Mouse (Mus musculus): Measurements from ENCODE around the gene Gm11444.

Gm11444 gene

GRCm38 (mm10) chr11:85836523-85837290 is 13.4 kb downstream of the Gm11444 start:
- in situ Hi-C loops (cut with MseI, MboI) = no loop called here

DNA sequence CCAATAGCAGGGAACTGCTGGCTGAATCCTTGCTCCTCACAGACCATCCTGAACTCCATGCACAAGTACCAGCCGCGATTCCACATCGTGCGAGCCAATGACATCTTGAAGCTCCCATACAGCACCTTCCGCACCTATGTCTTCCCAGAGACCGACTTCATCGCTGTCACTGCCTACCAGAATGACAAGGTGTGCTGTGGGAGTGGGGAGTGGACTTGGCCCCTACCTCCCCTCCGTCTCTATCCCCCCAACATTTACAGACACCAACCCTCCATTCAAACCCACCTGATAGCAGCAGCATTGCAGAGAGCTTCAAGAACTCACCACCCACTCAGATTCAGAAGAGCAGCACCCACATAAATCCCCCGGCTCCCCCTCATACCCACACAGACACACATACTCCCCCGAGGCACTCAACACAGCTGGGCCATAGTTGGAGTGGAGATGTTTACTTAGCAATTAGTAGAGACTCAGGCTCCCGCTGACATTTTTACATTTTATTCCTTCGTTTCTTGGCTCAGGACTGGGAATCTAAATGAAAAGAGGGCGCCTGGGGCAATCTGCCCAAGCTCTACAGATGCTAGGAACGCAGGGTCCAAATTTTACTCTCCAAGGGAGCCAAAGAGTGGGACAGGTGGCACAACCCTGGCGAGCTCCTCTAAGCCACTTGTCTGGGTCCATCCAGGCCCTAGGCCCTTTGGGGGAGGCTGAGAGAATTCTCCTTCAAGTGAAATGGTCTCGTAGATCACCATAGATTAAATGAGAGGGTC is 14.2 kb downstream of the Gm11444 start:
- in situ Hi-C loops (cut with MseI, MboI) = no loop called here

DNA sequence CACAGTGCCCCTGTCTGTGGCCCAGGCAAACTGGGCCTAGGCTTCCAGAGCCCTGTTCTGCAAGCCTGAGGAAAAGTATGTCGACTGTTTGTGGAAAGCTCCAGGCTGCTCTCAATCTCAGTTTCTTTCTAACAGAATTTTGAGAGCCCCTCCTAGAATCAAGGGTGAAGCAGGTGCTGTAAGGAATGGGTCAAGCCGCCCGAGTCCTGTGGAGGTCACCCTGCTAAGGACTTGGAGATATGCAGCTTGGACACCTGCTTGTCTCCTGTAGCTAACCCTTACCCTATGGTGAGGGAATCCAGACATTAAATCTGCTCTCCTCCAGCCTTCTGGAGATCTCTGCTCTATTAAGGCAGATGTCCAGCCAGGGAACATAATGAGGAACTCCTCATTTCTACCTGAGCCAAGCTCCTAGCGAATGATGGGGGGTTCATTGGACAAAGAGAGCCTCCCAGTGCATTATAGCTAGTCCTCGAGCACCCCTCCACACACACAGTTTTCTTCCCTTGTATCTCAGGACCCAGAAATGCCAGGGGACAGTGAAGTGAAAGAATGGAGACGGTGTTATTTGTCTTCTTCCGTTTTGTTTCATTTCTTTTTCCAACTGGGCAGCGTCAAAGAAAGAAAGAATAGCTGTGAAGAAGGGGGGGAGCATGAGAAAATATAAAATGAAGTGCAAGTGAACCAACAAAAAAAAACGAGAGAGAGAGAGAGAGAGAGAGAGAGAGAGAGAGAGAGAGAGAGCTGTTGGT is 15.0 kb downstream of the Gm11444 start:
- in situ Hi-C loops (cut with MseI, MboI) = no loop called here

DNA sequence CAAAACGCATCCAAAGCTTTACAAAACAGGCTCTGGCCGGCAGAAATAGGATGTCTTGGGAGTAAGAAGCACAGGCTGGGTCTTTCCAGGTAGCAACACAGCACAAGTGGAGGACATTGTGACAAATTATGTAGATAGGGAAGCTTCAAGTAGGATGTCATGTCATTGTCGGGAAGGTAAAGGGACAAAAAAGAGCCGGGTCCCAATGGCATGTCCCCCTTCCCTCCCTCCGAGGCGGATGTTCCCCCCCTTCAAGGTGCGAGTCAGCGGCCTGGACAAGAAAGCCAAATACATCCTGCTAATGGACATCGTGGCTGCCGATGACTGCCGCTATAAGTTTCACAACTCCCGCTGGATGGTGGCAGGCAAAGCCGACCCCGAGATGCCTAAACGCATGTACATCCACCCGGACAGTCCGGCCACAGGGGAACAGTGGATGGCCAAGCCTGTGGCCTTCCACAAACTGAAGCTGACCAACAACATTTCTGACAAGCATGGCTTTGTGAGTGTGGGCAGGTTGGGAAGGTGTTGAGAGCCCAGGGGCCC is 15.7 kb downstream of the Gm11444 start:
- in situ Hi-C loops (cut with MseI, MboI) = no loop called here

DNA sequence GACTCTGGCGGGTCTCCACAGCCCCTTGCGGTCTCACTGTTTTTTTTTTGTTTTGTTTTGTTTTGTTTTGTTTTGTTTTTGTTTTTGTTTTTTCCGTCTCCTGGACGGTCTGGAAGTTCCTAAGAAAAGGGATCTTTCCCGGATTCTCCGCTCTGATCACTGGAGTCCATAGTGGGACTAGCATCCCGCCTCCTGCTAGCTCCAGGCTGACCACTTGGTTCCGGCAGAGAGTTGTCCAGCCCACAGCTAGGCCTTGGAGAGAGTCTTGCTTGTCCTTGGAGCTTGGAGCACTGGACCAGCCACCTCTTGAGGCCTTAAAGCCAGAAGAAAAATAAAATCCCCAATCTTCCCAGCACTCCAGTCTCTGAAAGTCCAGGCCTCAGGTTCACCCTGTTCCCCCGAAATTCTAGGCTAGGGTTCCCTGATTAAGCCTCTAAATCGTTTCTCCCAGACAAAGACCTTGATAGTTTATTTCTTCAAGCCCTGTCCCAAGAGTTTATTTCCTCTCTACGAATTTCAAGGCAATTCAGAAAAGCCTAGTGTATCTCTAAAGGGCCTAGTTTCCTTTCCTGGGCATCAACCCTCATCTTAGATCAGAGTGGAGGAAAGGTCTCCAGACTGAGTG is 16.3 kb downstream of the Gm11444 start:
- in situ Hi-C loops (cut with MseI, MboI) = no loop called here

DNA sequence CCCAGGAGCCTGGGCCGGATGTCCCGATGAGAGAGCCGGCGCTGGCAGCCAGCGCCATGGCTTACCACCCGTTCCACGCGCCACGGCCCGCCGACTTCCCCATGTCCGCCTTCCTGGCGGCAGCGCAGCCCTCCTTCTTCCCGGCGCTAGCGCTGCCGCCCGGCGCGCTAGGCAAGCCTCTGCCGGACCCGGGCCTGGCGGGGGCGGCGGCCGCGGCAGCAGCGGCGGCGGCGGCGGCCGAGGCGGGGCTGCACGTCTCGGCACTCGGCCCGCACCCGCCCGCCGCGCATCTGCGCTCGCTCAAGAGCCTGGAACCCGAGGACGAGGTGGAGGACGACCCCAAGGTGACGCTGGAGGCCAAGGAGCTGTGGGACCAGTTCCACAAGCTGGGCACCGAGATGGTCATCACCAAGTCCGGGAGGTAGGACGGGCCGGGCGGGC is 17.0 kb downstream of the Gm11444 start:
- in situ Hi-C loops (cut with MseI, MboI) = no loop called here

- in situ Hi-C loops (cut with MseI, MboI) = no loop called here
Observed at GRCm38 (mm10) chr11:85832231-85832924, 17.8 kb downstream of the Gm11444 start, which contains the start of gene Tbx2. TSS of gene Tbx2 (plus strand) at chr11:85832551.

- in situ Hi-C loops (cut with MseI, MboI) = no loop called here
Observed at GRCm38 (mm10) chr11:85831656-85832230, 18.4 kb downstream of the Gm11444 start.

- in situ Hi-C loops (cut with MseI, MboI) = no loop called here
Observed at GRCm38 (mm10) chr11:85830901-85831341, 19.2 kb downstream of the Gm11444 start.

- in situ Hi-C loops (cut with MseI, MboI) = loop anchor here (10.0 kb wide), 1 partner anchor 115 kb away; no protein-coding TSS in a partner anchor
Observed at GRCm38 (mm10) chr11:85829520-85830440, 20.4 kb downstream of the Gm11444 start.

- in situ Hi-C loops (cut with MseI, MboI) = loop anchor here (10.0 kb wide), 1 partner anchor 114 kb away; no protein-coding TSS in a partner anchor
Observed at GRCm38 (mm10) chr11:85828691-85829519, 21.2 kb downstream of the Gm11444 start.

GRCm38 (mm10) chr11:85827342-85827741 is 22.8 kb downstream of the Gm11444 start:
- in situ Hi-C loops (cut with MseI, MboI) = loop anchor here (10.0 kb wide), 1 partner anchor 113 kb away; no protein-coding TSS in a partner anchor

DNA sequence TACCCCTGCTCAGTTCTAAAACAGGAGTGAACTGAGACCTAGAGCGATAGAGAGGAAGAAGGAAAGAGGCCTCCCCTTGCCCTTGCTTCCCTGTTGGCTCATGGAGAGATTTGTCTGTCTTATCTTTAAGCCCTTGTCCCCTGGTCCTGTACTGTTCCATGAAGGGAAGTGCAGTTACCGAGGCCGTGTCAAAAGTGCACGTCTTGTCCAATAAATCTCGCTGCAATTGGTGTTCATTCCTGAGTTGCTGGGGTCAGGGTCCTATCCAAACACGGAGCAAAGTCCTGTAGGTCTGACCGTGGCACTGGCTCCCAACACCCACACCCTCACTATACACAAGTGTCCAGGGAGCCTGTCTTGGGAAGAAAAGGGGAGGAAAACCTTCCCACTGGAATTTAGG is 24.3 kb downstream of the Gm11444 start:
- in situ Hi-C loops (cut with MseI, MboI) = loop anchor here (10.0 kb wide), 1 partner anchor 111 kb away; no protein-coding TSS in a partner anchor

- in situ Hi-C loops (cut with MseI, MboI) = loop anchor here (10.0 kb wide), 1 partner anchor 110 kb away; no protein-coding TSS in a partner anchor
Observed at GRCm38 (mm10) chr11:85825031-85825430, 25.1 kb downstream of the Gm11444 start.

- in situ Hi-C loops (cut with MseI, MboI) = loop anchor here (5.0 to 10.0 kb wide), 2 partner anchors 109 to 306 kb away; no protein-coding TSS in a partner anchor
Observed at GRCm38 (mm10) chr11:85823794-85824193, 26.3 kb downstream of the Gm11444 start.

- in situ Hi-C loops (cut with MseI, MboI) = loop anchor here (5.0 to 10.0 kb wide), 2 partner anchors 108 to 306 kb away; no protein-coding TSS in a partner anchor
Observed at GRCm38 (mm10) chr11:85823181-85823580, 27.0 kb downstream of the Gm11444 start.

- in situ Hi-C loops (cut with MseI, MboI) = loop anchor here (5.0 to 10.0 kb wide), 2 partner anchors 107 to 304 kb away; no protein-coding TSS in a partner anchor
Observed at GRCm38 (mm10) chr11:85821659-85822058, 28.5 kb downstream of the Gm11444 start.
